Mouse (Mus musculus) midbrain, embryonic 13.5 days (tissue): ENCODE data around the gene Sh3bgrl2. TPM values are rescaled to one million over a fixed set of nuclear protein-coding genes. Genes with fewer than 3 reads are reported as not detected.

ENCODE experiments used
- ATAC-seq: fragments of 200-750 bp; cut with Nextera tagmentation; 2 replicates; pipeline ENCODE4 v1.8.0; 2017; ENCODE audit warnings: mild to moderate bottlenecking, moderate TSS enrichment, moderate library complexity
- H3K27ac ChIP-seq: fragments of 300-500 bp; sonication (generic); 2 replicates; pipeline ENCODE4 v1.5.1; 2015; ENCODE audit warnings: inconsistent platforms, mild to moderate bottlenecking, moderate library complexity
- H3K27me3 ChIP-seq: fragments of 300-500 bp; sonication (generic); 2 replicates; pipeline ENCODE4 v1.6.1; 2015; ENCODE audit warnings: mild to moderate bottlenecking, inconsistent platforms
- H3K36me3 ChIP-seq: fragments of 300-500 bp; sonication (generic); 2 replicates; pipeline ENCODE4 v1.6.1; 2015; ENCODE audit warnings: mild to moderate bottlenecking, inconsistent platforms
- H3K4me1 ChIP-seq: fragments of 300-500 bp; sonication (generic); replicated peaks from 2 replicates; pipeline ENCODE4 v1.6.1; 2015; ENCODE audit warnings: inconsistent platforms
- H3K4me2 ChIP-seq: fragments of 300-500 bp; sonication (generic); replicated peaks from 2 replicates; pipeline ENCODE4 v1.6.1; 2015; ENCODE audit warnings: moderate library complexity, mild to moderate bottlenecking, inconsistent platforms
- H3K4me3 ChIP-seq: fragments of 300-500 bp; sonication (generic); replicated peaks from 2 replicates; pipeline ENCODE4 v1.5.1; 2015; ENCODE audit warnings: mild to moderate bottlenecking, inconsistent platforms
- H3K9ac ChIP-seq: fragments of 300-500 bp; sonication (generic); replicated peaks from 2 replicates; pipeline ENCODE4 v1.6.1; 2015; ENCODE audit warnings: mild to moderate bottlenecking, inconsistent platforms
- H3K9me3 ChIP-seq: fragments of 300-500 bp; sonication (generic); 2 replicates; pipeline ENCODE4 v1.6.1; 2016; ENCODE audit warnings: mild to moderate bottlenecking, inconsistent platforms
- WGBS: fragments of 180-500 bp; shearing (Covaris S2); methylation state at CpG from one replicate; pipeline ENCODE4 v1.1.7; 2015; 5-methylcytosine and 5-hydroxymethylcytosine counted together
- polyA plus RNA-seq: library from polyadenylated mRNA; unstranded; fragments of >200 nt; fragmentation: Nextera tagmentation; extraction: Ambion mirVana; gene quantifications from 2 replicates; pipeline ENCODE4 v1.2.1, GENCODE M21; 2015

The Sh3bgrl2 gene
- polyA plus RNA-seq, 1 experiment from 2014 or later: 5.0 TPM

- H3K4me3 ChIP-seq: no peak overlapping the region
- H3K27ac ChIP-seq: no peak overlapping the region
- 79% methylated on average over 13 of the region's 13 CpGs for WGBS
- no peak overlapping the region for H3K9ac ChIP-seq
- H3K4me1 ChIP-seq: peaks cover 17% of the 10 kb centered on the region
- H3K27me3 ChIP-seq: no peaks in the 10 kb centered on the region
- ATAC-seq: no peak
- H3K9me3 ChIP-seq: no peaks in the 10 kb centered on the region
- H3K4me2 ChIP-seq: no peak overlapping the region
- H3K36me3 ChIP-seq: no peaks in the 10 kb centered on the region
Measured at GRCm38 (mm10) chr9:83596646-83597481, 48.7 kb downstream of the Sh3bgrl2 start.

- 57% methylated on average over 7 of the region's 7 CpGs for whole genome bisulfite sequencing
- Histone ChIP-seq H3K4me1 (peaks cover 25% of the 10 kb centered on the region), H3K9me3 (no peaks in the 10 kb centered on the region), H3K36me3 (no peaks in the 10 kb centered on the region), H3K9ac (no peak overlapping the region), H3K27ac (no peak overlapping the region), H3K4me3 (no peak overlapping the region), H3K4me2 (no peak overlapping the region), H3K27me3 (no peaks in the 10 kb centered on the region)
- ATAC-seq: no peak
Measured at GRCm38 (mm10) chr9:83598047-83598446, 49.9 kb downstream of the Sh3bgrl2 start.

- no peak for ATAC-seq
- H3K27ac ChIP-seq: no peak overlapping the region
Measured at GRCm38 (mm10) chr9:83599505-83599904, 51.4 kb downstream of the Sh3bgrl2 start.

GRCm38 (mm10) chr9:83600286-83601048 lies 52.3 kb downstream of the Sh3bgrl2 start:
- no peak overlapping the region for H3K4me2 ChIP-seq
- peak; percentile 27; the same call in 1 of the 2 replicates for ATAC-seq
- no peak overlapping the region for H3K27ac ChIP-seq
- no peak overlapping the region for H3K9ac ChIP-seq
- no peaks in the 10 kb centered on the region for H3K9me3 ChIP-seq
- peaks cover 38% of the 10 kb centered on the region for H3K4me1 ChIP-seq
- H3K36me3 ChIP-seq: no peaks in the 10 kb centered on the region
- 69% methylated on average over 10 of the region's 10 CpGs for WGBS
- H3K4me3 ChIP-seq: no peak overlapping the region
- no peaks in the 10 kb centered on the region for H3K27me3 ChIP-seq

More at GRCm38 (mm10) chr9:83599505-83599904, 51.4 kb downstream of the Sh3bgrl2 start:
- H3K9ac ChIP-seq: no peak overlapping the region
- no peak overlapping the region for H3K4me2 ChIP-seq
- no peaks in the 10 kb centered on the region for H3K36me3 ChIP-seq
- H3K9me3 ChIP-seq: no peaks in the 10 kb centered on the region
- H3K4me3 ChIP-seq: no peak overlapping the region
- 67% methylated on average over 6 of the region's 6 CpGs for WGBS
- H3K27me3 ChIP-seq: no peaks in the 10 kb centered on the region
- H3K4me1 ChIP-seq: peaks cover 34% of the 10 kb centered on the region

- ATAC-seq: peak; percentile 66; the same call in 1 of the 2 replicates
- 20% methylated on average over 6 of the region's 6 CpGs for WGBS
- no peak overlapping the region for H3K4me2 ChIP-seq
- peaks cover 44% of the 10 kb centered on the region for H3K4me1 ChIP-seq
- H3K4me3 ChIP-seq: no peak overlapping the region
- H3K9ac ChIP-seq: no peak overlapping the region
- H3K27ac ChIP-seq: no peak overlapping the region
- no peaks in the 10 kb centered on the region for H3K36me3 ChIP-seq
- no peaks in the 10 kb centered on the region for H3K27me3 ChIP-seq
- no peaks in the 10 kb centered on the region for H3K9me3 ChIP-seq
Measured at GRCm38 (mm10) chr9:83602176-83602770, 54.1 kb downstream of the Sh3bgrl2 start.

GRCm38 (mm10) chr9:83603159-83603558 lies 55.0 kb downstream of the Sh3bgrl2 start:
- WGBS: 37% methylated on average over 2 of the region's 2 CpGs

GRCm38 (mm10) chr9:83605886-83606640 lies 57.9 kb downstream of the Sh3bgrl2 start:
- Histone ChIP-seq H3K4me2 (no peak overlapping the region), H3K27ac (no peak overlapping the region), H3K4me1 (peaks cover 44% of the 10 kb centered on the region), H3K9ac (no peak overlapping the region), H3K9me3 (no peaks in the 10 kb centered on the region), H3K4me3 (no peak overlapping the region), H3K36me3 (no peaks in the 10 kb centered on the region), H3K27me3 (no peaks in the 10 kb centered on the region)
- ATAC-seq: no peak
- WGBS: 52% methylated on average over 8 of the region's 8 CpGs

More at GRCm38 (mm10) chr9:83603159-83603558, 55.0 kb downstream of the Sh3bgrl2 start:
- Histone ChIP-seq H3K27me3 (no peaks in the 10 kb centered on the region), H3K27ac (no peak overlapping the region), H3K4me3 (no peak overlapping the region), H3K9ac (no peak overlapping the region), H3K4me2 (no peak overlapping the region), H3K36me3 (no peaks in the 10 kb centered on the region), H3K9me3 (no peaks in the 10 kb centered on the region), H3K4me1 (peaks cover 43% of the 10 kb centered on the region)
- no peak for ATAC-seq

- Histone ChIP-seq H3K4me1 (peaks cover 43% of the 10 kb centered on the region), H3K27me3 (no peaks in the 10 kb centered on the region), H3K4me2 (no peak overlapping the region), H3K4me3 (no peak overlapping the region), H3K36me3 (no peaks in the 10 kb centered on the region), H3K9me3 (no peaks in the 10 kb centered on the region), H3K9ac (no peak overlapping the region), H3K27ac (no peak overlapping the region)
- 86% methylated on average over 1 of the region's 1 CpGs for WGBS
- no peak for ATAC-seq
Measured at GRCm38 (mm10) chr9:83608135-83608534, 60.0 kb downstream of the Sh3bgrl2 start.

GRCm38 (mm10) chr9:83609422-83610297 lies 61.5 kb downstream of the Sh3bgrl2 start:
- Histone ChIP-seq H3K27ac (peak overlapping the region; percentile 55; the same call in 1 of the 2 replicates), H3K27me3 (no peaks in the 10 kb centered on the region), H3K36me3 (no peaks in the 10 kb centered on the region), H3K9me3 (no peaks in the 10 kb centered on the region), H3K9ac (no peak overlapping the region), H3K4me3 (no peak overlapping the region), H3K4me2 (no peak overlapping the region), H3K4me1 (peaks cover 36% of the 10 kb centered on the region)
- peak; percentile 88 for ATAC-seq
- 41% methylated on average over 9 of the region's 9 CpGs for WGBS

- no peak overlapping the region; the same call in 1 of the 2 replicates for H3K27ac ChIP-seq
- no peaks in the 10 kb centered on the region for H3K9me3 ChIP-seq
- H3K27me3 ChIP-seq: no peaks in the 10 kb centered on the region
- no peak overlapping the region for H3K9ac ChIP-seq
- H3K4me3 ChIP-seq: no peak overlapping the region
- 0 out of 2 replicates have a peak, but pooled peaks have one; percentile 19 for ATAC-seq
- no peaks in the 10 kb centered on the region for H3K36me3 ChIP-seq
- WGBS: 61% methylated on average over 6 of the region's 6 CpGs
- H3K4me2 ChIP-seq: no peak overlapping the region
- H3K4me1 ChIP-seq: peaks cover 18% of the 10 kb centered on the region
Measured at GRCm38 (mm10) chr9:83615912-83616585, 67.9 kb downstream of the Sh3bgrl2 start.
